Mouse (Mus musculus) MEL (cell line): ENCODE data around the gene Snrpa.

Experiments
- CTCF ChIP-seq, 3 experiments: IDR thresholded peaks in 2 of 3; conservative IDR thresholded peaks in 1 of 3; 2 replicates each; pipeline ENCODE4 v1.5.1; 2011 to 2012; ENCODE audit warnings: low read length in 3 of 3, low read depth in 2 of 3, mild to moderate bottlenecking in 2 of 3, improper control_type of control experiment in 1 of 3, inconsistent platforms in 1 of 3, mixed read lengths in 1 of 3, moderate library complexity in 1 of 3; ENCODE audit not compliant: control insufficient read depth in 1 of 3, insufficient read depth in 1 of 3, poor library complexity in 1 of 3, severe bottlenecking in 1 of 3
- EP300 ChIP-seq, 2 experiments: IDR thresholded peaks; 2 replicates each; pipeline ENCODE4 v1.6.1; 2011; ENCODE audit warnings: improper control_type of control experiment in 2 of 2, low read length in 2 of 2, low read depth in 1 of 2, mild to moderate bottlenecking in 1 of 2
- MAX ChIP-seq: IDR thresholded peaks from 2 replicates; pipeline ENCODE4 v1.6.1; 2011; ENCODE audit warnings: low read length, improper control_type of control experiment
- POLR2A ChIP-seq, 2 experiments: IDR thresholded peaks; 2 replicates each; pipeline ENCODE4 v1.6.1; 2011 to 2012; ENCODE audit warnings: low read length in 2 of 2, mild to moderate bottlenecking in 2 of 2, control low read depth in 1 of 2, improper control_type of control experiment in 1 of 2, low read depth in 1 of 2, moderate library complexity in 1 of 2; ENCODE audit not compliant: control insufficient read depth in 1 of 2, insufficient read depth in 1 of 2, poor library complexity in 1 of 2
- UBTF ChIP-seq: IDR thresholded peaks from 2 replicates; pipeline ENCODE4 v1.6.1; 2012; ENCODE audit warnings: low read depth, mild to moderate bottlenecking, inconsistent platforms, low read length, improper control_type of control experiment, moderate library complexity, borderline replicate concordance; ENCODE audit not compliant: insufficient read depth
- USF2 ChIP-seq, 2 experiments: IDR thresholded peaks; 2 replicates each; pipeline ENCODE4 v1.6.1; 2011 to 2012; ENCODE audit warnings: improper control_type of control experiment in 2 of 2, low read length in 2 of 2, borderline replicate concordance in 1 of 2, inconsistent platforms in 1 of 2, low read depth in 1 of 2, mild to moderate bottlenecking in 1 of 2; ENCODE audit not compliant: insufficient read depth in 1 of 2

DNA sequence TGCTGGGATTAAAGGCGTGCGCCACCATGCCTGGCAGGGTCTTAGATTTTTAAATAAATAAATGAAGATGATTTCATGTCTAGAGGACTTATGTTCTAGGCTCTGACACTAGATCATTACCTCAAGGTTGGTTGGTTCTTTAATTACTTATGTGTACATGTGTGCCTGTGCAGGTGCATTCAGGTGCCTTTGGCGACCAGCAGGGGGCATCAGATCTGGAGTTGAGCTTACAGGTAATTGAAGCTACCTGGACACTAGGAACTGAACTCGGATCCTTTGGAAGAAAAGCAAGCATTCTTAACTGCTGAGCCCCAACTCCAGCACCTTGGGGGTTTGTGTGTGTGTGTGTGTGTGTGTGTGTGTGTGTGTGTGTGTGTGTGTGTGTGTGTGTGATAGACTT lies 34.7 kb upstream of the Snrpa start:
- TF ChIP-seq EP300 (IDR thresholded peaks at IDR 0.05; ENCODE audit: low read depth in 1 of 2, low read length in 2 of 2), result no peak
- no peak for TF ChIP-seq MAX
- peak; percentile 43 to 62 (median 44); a peak in 5 of 6 replicates for TF ChIP-seq CTCF (IDR thresholded peaks at IDR 0.05 in 2 of 3, conservative IDR thresholded peaks at IDR 0.05 in 1 of 3; ENCODE audit: control insufficient read depth in 1 of 3, insufficient read depth in 1 of 3, low read depth in 2 of 3, low read length in 3 of 3, poor library complexity in 1 of 3, severe bottlenecking in 1 of 3)
- TF ChIP-seq USF2 (IDR thresholded peaks at IDR 0.05; ENCODE audit: borderline replicate concordance in 1 of 2, insufficient read depth in 1 of 2, low read depth in 1 of 2, low read length in 2 of 2), result no peak
- TF ChIP-seq UBTF, result no peak
- TF ChIP-seq POLR2A (IDR thresholded peaks at IDR 0.05; ENCODE audit: control insufficient read depth in 1 of 2, insufficient read depth in 1 of 2, low read depth in 1 of 2, low read length in 2 of 2, poor library complexity in 1 of 2), result no peak
